Mouse (Mus musculus) myocyte (in vitro differentiated cells): Measurements from ENCODE around the gene Sigirr.

Experiments used
- CEBPB ChIP-seq: IDR thresholded peaks from 2 replicates; pipeline ENCODE4 v1.6.1; 2011; ENCODE audit warnings: mild to moderate bottlenecking, moderate library complexity; ENCODE audit not compliant: poor library complexity, insufficient read depth, severe bottlenecking
- E2F4 ChIP-seq: IDR thresholded peaks from one replicate; pipeline ENCODE4 v1.6.1; 2011; ENCODE audit warnings: mild to moderate bottlenecking, control low read depth, moderate library complexity; ENCODE audit not compliant: insufficient read depth
- MAX ChIP-seq: IDR thresholded peaks from one replicate; pipeline ENCODE4 v1.6.1; 2011; ENCODE audit warnings: low read depth, mild to moderate bottlenecking, control low read depth
- MYOG ChIP-seq, 3 experiments: IDR thresholded peaks; one replicate each; pipeline ENCODE4 v1.6.1; 2011; ENCODE audit warnings: control low read depth in 2 of 3, low read depth in 2 of 3, mild to moderate bottlenecking in 2 of 3; ENCODE audit not compliant: insufficient read length in 2 of 3, control insufficient read depth in 1 of 3, insufficient read depth in 1 of 3
- POLR2A ChIP-seq: IDR thresholded peaks from one replicate; pipeline ENCODE4 v1.6.1; 2011; ENCODE audit warnings: low read depth, mild to moderate bottlenecking, control low read depth, moderate library complexity; ENCODE audit not compliant: insufficient read length
- POLR2AphosphoS2 ChIP-seq: IDR thresholded peaks from one replicate; pipeline ENCODE4 v1.6.1; 2011; ENCODE audit warnings: low read depth, control low read depth; ENCODE audit not compliant: insufficient read length
- REST ChIP-seq: IDR thresholded peaks from one replicate; pipeline ENCODE4 v1.6.1; 2011; ENCODE audit warnings: mild to moderate bottlenecking, control low read depth, moderate library complexity; ENCODE audit not compliant: insufficient read depth, insufficient read length
- SRF ChIP-seq: IDR thresholded peaks from one replicate; pipeline ENCODE4 v1.6.1; 2011; ENCODE audit warnings: low read depth; ENCODE audit not compliant: control insufficient read depth, insufficient read length
- TCF12 ChIP-seq: IDR thresholded peaks from one replicate; pipeline ENCODE4 v1.6.1; 2011; ENCODE audit warnings: mild to moderate bottlenecking, control low read depth; ENCODE audit not compliant: poor library complexity, insufficient read depth, severe bottlenecking
- TCF3 ChIP-seq: IDR thresholded peaks from one replicate; pipeline ENCODE4 v1.6.1; 2011; ENCODE audit warnings: low read depth, control low read depth; ENCODE audit not compliant: insufficient read length
- USF1 ChIP-seq: IDR thresholded peaks from one replicate; pipeline ENCODE4 v1.6.1; 2011; ENCODE audit warnings: low read depth, mild to moderate bottlenecking, control low read depth, moderate library complexity

DNA sequence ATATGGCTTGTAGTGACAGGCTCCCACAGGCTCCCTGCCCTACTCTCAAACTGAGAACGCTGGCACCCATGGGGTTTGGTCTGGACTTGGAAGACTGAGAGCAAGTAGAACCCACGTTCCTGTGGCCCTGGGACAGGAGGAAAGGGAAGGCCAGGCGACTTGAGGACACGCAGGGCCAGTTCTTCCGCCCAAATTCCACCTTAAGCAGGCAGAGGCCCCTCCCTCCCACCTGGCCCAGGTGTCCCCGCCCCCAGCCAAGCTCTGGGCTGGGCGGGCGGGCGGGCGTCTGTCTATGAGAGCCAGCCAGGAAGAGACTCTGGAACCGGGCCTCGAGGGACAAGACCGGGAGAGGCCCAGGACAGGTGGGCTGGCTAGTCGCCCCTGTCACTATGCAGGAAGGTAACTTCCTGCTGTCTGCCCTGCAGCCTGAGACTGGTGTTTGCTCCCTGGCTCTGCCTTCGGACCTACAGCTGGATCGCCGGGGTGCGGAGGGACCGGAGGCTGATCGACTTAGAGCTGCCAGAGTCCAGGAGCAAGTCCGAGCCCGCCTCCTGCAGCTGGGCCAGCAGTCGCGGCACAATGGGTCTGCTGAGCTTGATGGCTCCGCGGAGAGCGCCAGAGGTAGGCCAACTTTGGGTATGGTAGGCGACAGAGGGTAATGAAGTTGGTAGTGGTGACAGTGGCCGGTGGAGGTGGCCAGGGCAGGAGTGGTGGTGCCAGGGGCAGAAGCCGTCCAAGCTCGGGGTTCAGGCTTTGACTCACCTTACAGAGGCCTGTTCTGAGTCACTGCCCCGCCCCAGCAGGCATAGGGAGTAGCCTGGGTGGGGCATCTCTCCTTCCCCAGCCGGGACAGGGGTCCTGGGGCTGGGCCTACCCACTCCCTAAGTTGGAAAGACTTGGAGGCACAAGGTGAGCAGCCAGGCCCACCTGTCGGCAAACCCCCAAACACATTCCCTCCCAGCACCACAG is 20.6 kb downstream of the Sigirr start:
- TF ChIP-seq POLR2A, result no peak
- no peak for TF ChIP-seq POLR2AphosphoS2
- TF ChIP-seq MAX, result no peak
- TF ChIP-seq USF1, result no peak
- no peak for TF ChIP-seq REST
- TF ChIP-seq CEBPB, result no peak
- TF ChIP-seq MYOG (IDR thresholded peaks at IDR 0.05; ENCODE audit: control insufficient read depth in 1 of 3, insufficient read depth in 1 of 3, insufficient read length in 2 of 3, low read depth in 2 of 3), result no peak
- TF ChIP-seq TCF12, result no peak
- TF ChIP-seq E2F4, result no peak
- no peak for TF ChIP-seq TCF3
- no peak for TF ChIP-seq SRF
